Mouse (Mus musculus): ENCODE measurements around the gene Erg. TPM values are rescaled to one million over a fixed set of nuclear protein-coding genes. Genes with fewer than 3 reads are reported as not detected.

Gene Erg
- total RNA-seq, 2 experiments from 2014 or later, result 10.9 to 13.7 TPM

DNA sequence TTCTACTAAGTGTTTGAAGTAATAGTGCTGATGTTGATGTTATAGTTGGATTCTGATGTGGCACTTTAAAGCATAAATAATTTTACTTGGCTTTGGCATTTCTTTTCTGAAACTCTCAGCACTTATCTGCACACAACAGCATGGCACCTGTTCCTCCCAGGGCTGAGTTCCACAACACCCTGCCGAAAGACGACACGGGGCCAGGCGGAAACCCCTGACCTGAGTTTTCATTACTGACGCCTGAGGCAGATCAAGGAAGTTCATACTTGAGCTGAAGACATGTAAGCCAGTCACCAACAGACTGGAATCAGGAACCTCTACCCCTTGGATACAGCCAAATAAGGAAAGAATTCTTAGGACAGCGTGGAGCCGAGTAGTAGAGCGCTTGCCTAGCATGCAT, 134.0 kb downstream of the Erg start:
- 0 out of 2 replicates have a peak, but pooled peaks have one; percentile 47 for ATAC-seq (replicated peaks; ENCODE audit: low FRiP score, low TSS enrichment, poor library complexity, severe bottlenecking)

DNA sequence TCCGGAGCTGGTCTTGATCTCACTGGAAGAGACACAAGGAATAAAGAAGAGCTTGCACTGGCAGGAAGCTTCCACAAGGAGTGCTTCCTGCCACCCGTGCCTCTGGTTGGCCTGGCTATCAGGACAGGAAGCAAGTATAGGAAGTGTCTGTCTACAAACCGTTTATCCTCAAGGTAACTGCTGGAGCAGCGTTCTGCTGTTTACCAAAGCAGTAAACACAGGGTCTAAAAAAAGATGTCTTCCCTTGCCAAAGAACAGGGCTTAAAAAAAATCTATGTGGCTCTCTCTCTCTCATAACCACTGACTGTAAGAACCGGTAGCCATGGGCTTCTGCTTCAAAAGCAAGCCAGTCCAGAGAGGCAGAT, 137.1 kb downstream of the Erg start:
- ATAC-seq (replicated peaks; ENCODE audit: low FRiP score, low TSS enrichment, poor library complexity, severe bottlenecking), result peak; percentile 47

DNA sequence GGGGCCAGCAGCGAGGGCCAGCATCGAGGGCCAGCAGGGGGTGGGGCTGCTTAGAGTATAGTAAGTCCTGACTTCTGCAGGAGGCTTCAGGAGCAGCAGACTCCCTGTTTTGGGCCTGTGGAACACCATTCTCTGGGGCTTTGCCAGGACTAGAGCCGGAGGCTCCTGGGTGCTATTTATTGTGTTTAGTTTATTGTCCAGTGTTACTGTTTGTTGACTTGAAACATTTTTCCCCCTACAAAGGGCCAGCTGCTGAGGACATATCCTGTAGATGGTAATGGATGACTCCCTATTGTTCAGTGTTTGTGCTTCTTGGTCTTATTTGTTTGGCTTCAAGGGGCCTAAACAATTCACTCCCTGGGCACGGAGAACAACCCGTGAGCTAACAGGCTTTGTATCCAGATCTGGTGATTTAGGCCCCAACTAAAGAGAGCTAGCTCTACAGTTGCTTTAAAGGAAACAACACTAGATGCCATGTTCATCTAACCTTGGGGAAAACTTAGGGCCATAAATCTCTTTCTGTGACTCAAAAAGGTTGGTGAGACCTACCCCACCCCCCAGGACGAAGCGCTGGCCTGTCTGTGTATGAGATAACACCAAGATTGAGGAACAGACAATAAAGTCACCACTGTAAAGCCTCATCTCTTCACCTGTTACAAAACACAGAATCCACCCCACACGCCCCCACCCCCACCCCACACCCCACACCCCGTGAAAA, 137.6 kb downstream of the Erg start:
- ATAC-seq (replicated peaks; ENCODE audit: low FRiP score, low TSS enrichment, poor library complexity, severe bottlenecking), result no peak

DNA sequence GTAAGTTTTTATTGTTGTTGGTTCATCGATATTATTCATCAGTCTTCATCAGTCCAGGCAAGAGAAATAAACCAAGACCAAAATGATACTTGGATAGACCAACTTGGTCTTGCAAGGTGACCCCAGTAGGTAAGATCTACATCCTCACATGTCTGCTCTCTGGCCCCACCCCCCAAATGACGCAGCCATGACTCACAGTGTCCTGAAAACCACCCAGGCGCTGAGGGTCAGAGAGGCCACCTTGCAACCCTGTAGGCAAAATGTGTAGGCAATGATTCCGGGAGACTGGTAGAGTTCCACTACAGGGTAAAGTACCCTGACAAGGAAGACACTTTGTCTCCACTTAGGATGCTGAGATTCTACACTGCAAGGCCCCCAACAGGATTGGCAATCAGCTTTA, 138.5 kb downstream of the Erg start:
- no peak for ATAC-seq (replicated peaks; ENCODE audit: low FRiP score, low TSS enrichment, poor library complexity, severe bottlenecking)

DNA sequence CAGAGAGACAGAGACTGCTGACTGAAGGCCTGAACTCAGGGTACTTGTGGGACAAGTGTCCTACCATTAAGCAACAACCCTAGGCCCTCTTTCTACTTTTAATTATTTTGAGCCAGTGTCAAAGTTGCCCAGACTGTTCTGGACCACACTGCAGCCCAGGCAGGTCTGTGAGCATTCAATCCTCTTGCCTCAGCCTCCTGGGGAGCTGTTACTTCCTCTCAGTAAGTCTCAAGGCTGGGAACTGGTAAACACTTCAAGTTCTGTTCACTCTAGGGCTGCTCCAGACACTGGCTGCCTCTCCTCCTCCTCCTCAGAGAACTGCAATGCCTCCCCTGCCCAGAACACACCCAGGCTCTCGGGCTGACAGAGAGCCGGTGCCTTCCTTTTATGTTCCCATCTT, 140.0 kb downstream of the Erg start:
- ATAC-seq (replicated peaks; ENCODE audit: low FRiP score, low TSS enrichment, poor library complexity, severe bottlenecking), result no peak

DNA sequence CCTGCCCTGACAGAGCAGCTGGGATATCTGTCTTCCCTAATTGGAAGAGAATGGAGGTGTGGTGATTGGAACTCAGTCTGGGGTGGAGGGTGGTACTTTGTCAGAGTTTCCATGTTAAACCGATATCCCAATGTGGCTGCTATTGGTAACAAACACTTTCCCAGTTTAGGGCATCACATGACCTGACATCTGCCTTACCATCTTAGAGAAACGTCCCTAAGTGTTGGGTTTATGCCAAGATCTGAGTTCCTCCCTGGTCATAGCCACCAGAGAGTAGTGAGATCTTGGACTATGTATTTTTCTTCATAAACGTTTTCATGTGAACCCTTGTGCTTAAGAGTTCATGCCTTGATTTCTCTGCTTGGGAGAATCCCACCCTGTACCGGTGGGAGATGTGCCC, 144.4 kb downstream of the Erg start:
- no peak for ATAC-seq (replicated peaks; ENCODE audit: low FRiP score, low TSS enrichment, poor library complexity, severe bottlenecking)

DNA sequence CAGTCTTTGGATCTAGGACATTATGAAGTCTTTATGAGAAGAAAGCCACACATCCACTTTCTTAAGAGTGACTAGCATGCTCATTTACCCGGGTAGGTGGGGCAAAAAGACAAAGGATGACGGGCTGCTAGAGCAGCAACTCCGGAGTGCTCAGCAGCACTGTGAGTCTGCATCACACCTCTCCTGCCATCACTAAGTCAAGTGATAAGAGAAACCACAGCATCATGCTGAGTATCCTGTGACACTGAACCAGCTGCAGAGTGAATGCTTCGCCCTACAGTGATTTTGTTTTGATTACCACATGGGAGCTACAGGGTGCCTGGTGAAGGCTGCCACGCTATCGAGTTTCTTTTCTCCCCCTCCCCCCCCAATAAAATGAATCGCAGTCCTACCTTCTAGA, 145.2 kb downstream of the Erg start:
- peak; percentile 69 for ATAC-seq (replicated peaks; ENCODE audit: low FRiP score, low TSS enrichment, poor library complexity, severe bottlenecking)

DNA sequence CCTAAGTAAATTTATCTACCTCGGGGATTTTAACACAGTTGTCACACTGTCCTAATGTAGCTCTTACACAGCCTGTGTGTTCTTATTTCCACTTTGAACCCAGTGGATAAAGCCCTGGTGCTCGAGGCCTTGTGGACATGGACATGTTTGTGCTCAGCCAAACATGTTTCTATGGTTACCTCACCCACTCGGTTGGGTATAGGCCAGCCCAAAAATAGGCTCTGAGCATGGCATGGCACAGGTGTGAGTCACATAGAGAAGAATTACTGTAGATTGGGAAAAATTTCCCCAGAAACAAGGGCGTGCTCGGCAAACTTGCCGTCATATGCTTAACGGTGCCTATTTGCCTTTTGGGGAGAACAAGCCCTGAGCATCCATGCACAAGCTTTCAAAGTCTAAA, 146.1 kb downstream of the Erg start:
- ATAC-seq (replicated peaks; ENCODE audit: low FRiP score, low TSS enrichment, poor library complexity, severe bottlenecking), result no peak

DNA sequence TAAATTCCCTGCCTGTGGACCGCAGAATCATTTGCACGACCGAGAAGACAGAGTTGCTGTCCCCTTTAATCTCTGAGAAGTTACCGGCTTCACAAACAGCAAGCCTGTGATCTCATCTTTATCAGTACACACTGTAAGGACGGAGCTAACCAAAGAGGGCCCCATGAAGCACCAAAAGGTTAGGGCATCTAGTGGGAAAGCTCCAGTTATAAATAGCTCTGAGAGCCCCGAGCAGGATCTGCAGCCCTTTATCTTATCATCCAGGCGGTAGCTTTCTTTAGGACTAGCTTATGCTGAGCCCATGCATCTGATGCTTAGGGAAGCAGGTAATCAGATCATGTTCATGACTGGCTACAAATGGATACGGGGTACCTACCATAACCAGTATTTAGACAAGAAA, 146.6 kb downstream of the Erg start:
- ATAC-seq (replicated peaks; ENCODE audit: low FRiP score, low TSS enrichment, poor library complexity, severe bottlenecking), result peak; percentile 77

DNA sequence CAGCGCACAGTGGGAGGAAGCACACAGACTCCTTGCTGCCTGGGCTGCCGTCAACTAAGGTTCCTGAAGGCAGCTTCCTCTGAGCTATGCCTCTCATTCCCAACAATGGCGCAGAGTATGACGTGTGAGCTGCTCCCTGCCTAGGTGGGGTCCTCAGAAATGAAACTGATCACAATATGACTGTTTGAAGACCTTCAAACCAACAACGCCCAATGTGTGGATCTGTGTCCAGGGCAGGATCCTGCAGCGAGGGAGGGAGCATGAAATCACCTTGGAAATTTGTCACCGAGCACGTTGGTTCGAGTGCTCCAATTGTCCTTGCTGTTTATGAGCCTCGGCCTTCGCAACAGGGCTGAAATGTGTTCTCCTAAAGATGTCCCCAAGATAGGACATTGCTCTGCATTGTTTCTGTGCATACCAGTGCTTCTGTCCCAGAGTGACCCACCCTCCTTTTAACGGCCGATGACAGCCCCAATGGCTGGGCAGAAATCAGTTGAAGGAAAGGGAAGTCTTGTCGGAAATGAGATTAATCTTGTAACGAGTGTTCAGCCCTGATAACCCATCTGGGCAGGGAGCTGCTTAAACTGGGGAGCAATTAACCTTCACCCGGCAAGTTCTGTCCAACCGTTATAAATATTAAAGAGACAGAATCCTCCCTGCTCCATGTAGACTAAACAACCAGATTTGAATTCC, 147.4 kb downstream of the Erg start:
- peak; percentile 50 for ATAC-seq (replicated peaks; ENCODE audit: low FRiP score, low TSS enrichment, poor library complexity, severe bottlenecking)

DNA sequence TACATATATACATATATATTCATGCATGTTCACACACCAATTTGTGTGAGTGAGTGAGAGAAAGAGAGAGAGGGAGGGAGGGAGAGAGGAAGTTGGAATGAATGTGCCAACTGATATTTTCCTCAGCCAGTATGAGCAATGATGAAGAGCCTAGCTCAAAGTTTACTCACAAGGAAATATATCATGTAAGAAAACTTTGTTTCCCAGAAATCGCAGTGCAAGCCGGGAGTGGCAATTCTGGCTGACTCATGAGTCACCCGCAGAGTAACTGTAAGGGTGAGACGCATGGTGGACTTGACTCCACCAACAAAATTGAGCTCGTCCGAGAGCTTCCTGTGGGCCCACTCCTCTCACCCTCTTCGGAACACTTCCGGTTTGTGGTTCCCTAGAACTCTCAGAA, 149.8 kb downstream of the Erg start:
- ATAC-seq (replicated peaks; ENCODE audit: low FRiP score, low TSS enrichment, poor library complexity, severe bottlenecking), result no peak

DNA sequence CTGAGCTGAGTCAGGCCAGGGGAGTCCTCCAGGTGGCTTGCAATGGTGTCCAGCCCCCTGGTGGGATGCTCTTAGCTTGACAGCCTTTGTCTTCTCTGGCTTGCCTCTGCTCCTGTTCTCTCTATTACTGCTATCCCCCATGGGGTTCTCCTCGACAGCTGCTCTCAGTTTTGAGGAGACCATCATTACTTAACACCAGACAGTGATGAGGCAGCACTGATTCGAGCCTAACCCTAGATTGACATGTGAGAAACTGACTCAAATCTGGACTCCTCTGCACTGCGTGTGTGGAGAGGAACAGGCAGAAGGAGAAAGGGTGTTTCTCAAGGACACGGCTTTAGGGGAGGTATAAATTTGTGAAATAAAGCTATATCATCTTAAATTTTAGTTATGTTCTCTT, 150.3 kb downstream of the Erg start:
- ATAC-seq (replicated peaks; ENCODE audit: low FRiP score, low TSS enrichment, poor library complexity, severe bottlenecking), result no peak

DNA sequence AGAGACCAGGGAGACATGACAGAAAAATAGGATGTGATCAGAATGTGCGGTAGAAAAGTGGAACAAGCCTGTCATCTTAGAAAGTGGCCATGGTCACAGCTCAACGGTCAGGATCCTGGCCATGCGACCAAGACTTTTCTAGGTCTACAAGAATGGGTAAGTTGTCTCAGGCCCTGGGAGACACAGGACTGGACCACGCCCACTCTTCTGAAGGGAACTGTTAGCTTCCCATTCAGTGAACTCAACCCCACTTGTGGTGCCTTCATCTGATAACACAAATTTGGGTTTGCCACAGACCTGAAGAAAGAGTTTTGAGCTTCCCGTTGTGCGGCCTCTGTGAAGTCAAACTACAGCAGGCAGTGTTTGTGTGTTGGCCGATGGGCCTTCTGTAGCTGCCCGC, 152.0 kb downstream of the Erg start:
- ATAC-seq (replicated peaks; ENCODE audit: low FRiP score, low TSS enrichment, poor library complexity, severe bottlenecking), result peak; percentile 43

DNA sequence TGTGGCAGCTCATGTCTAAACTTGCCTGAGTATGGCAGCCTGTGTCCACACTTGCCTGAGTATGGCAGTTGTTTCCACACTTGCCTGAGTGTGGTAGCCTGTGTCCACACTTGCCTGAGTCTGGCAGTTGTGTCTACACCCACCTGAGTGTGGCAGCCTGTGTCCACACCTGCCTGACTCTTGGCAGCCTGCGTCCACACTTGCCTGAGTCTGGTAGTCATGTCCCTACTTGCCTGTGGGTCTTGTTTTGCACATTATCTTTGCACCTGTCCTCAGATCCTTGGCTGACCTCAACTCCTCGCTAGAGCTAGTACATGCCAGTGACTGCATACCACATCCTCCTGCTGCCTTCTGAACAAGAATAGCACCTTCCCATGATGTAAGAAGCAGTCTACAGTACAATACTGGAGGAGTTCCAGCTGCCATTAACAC, 153.8 kb downstream of the Erg start:
- no peak for ATAC-seq (replicated peaks; ENCODE audit: low FRiP score, low TSS enrichment, poor library complexity, severe bottlenecking)

DNA sequence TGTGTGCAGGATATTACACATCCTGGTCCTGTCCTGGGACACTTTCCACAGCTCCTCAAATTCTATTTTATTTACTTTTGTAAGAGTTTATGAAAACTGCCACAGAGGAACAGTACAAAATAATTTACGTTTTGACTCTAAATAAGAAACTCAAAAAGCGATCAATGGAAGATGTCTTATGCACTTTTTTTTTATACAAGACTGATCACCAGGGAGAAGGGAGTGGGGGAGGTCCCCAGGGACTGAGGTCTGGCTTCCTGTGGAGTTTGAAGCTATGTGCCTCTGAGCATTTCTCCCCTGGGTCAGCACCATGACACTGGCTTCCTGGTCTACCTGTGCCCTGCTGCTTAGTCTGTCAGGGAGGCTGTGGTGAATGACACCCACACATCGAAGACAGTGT, 156.5 kb downstream of the Erg start:
- ATAC-seq (replicated peaks; ENCODE audit: low FRiP score, low TSS enrichment, poor library complexity, severe bottlenecking), result no peak

DNA sequence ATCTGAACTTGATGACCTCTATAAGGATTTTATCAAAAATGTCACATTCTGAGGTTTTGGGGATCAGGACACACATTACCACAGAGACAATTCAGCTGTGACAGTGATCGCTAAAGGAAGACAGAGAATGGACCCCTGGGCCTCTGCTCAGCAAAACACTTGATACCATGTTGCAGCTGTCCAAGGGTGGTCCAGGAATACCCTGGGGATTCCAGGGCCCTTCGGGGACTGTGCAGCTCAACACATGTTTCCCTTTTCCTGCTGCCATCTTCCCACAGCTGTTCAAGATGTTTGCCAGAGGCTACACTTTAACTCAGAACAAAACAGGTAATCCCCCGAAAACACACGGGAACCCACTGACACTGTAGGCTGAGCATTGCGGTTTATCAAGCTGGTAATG, 158.2 kb downstream of the Erg start:
- ATAC-seq (replicated peaks; ENCODE audit: low FRiP score, low TSS enrichment, poor library complexity, severe bottlenecking), result no peak

DNA sequence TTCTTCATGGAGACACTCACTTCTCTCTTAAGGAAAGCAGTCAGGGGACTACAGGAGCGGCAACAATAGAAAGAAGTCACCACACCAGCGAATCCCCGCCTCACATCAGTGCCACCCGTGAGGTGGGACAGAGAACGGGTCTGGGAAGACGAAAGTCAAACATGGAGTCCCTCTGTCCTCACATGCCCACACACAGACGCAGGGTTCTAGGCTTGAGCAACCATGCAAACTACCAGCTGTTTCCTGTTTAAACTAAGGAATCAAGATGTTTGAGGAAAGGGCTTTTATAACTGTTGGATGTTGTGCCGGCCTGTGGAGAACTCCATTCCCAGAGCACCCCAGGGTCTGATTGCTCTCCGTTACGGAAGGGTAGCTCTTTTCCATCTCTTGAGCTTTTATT, 158.9 kb downstream of the Erg start:
- ATAC-seq (replicated peaks; ENCODE audit: low FRiP score, low TSS enrichment, poor library complexity, severe bottlenecking), result no peak

DNA sequence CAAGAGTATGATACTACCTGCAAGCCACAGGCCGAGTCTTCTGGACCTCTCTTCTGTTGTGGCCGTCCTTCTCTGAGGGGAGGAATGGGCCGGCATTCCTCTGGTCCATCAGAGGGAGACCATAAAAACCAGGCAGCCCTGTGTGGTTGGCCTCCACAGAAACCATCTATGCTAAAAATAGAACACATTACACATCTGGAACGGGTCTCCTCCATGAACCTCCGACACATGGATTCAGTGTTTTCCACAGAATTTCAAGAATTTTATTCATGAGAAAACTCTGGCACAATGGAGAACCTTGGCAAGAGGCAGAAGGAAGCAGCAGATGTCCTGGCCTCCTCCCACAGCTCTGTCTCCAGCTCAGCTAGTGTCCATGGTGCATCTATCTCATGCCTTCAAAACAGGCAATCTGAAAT, 163.7 kb downstream of the Erg start:
- ATAC-seq (replicated peaks; ENCODE audit: low FRiP score, low TSS enrichment, poor library complexity, severe bottlenecking), result no peak

DNA sequence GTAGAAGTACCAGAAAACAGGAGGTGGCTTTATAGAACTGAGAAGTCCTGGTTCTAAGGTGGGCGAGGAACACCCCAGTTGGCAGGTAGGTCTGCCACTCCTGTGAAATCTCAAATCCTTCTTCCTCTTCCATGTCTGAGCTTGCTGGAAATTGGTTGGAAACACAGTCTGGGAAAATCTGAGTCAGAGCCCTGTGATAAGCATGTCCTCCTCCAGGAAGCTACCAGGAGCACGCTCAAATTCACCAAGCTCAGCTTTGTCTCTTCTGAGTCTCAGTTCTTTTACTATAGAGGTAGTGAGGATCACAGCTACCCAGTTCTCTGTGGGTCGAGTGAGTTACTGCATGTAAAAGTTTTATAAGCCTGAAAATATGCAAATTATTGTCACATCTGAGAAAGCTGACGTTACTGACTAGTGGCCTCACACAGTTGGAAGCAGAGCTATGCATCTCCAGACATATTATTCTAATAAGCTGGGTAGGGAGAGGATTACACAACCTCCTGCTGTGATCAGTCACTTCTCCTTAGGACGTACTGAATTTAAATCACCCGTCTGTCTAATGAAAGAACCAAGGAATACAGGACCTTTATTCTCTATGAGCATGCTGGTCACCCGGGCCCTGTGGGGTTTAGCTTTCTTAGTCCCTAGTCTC, 165.0 kb downstream of the Erg start:
- no peak for ATAC-seq (replicated peaks; ENCODE audit: low FRiP score, low TSS enrichment, poor library complexity, severe bottlenecking)

DNA sequence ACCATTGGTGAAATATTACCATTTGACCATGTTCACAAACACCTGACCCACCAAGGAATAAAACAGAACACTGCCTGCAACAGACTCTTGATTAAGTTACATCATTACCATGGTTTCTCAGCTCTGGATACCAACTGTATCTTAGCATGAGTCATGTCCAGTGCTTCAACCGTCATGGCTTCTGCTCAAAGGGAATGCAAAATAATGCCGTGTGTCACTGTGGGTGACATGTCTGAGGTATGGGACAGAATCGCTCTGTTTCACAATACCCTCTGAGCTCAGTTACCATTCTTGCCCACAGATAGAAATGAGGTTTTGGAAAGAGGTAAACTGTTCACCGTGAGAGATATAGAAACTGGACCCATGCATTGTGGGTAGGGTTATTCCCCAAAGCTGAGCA, 170.5 kb downstream of the Erg start:
- no peak for ATAC-seq (replicated peaks; ENCODE audit: low FRiP score, low TSS enrichment, poor library complexity, severe bottlenecking)

DNA sequence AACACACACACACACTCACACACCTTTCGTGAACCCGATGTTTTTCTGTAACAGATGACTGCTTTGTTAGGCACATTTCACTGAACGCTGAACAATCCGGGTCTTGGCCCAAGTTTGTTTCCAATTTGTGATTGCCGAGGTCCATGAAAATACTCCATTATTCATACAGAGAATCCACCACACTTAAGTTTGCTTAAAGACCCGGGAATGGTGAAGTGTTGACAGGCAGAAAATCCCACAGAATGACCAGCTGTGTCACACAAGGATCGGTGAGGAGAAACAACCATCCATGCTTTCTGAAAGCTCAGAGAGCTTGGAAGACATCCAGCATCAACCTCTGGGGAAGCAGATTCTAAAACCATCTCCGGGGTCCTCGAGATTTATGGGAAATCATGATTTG, 171.0 kb downstream of the Erg start:
- no peak for ATAC-seq (replicated peaks; ENCODE audit: low FRiP score, low TSS enrichment, poor library complexity, severe bottlenecking)

Data from megakaryocyte-erythroid progenitor cell, adult 5-6 weeks (primary cell).